Mouse (Mus musculus) CH12.LX (cell line): ENCODE data around the gene A230050P20Rik. TPM values are rescaled to one million over a fixed set of nuclear protein-coding genes. Genes with fewer than 3 reads are reported as not detected.

ENCODE experiments used
- DNase-seq: peaks from one replicate; pipeline ENCODE4 v3.0.0-alpha.2; 2013; ENCODE audit errors: extremely low read depth
- H3K27ac ChIP-seq: 2 replicates; pipeline ENCODE4 v1.5.1; 2012; ENCODE audit warnings: low read depth, mild to moderate bottlenecking, control low read depth, moderate library complexity; ENCODE audit not compliant: insufficient read depth
- H3K27me3 ChIP-seq: replicated peaks from 2 replicates; pipeline ENCODE3; 2012; ENCODE audit warnings: inconsistent platforms
- H3K36me3 ChIP-seq, 2 experiments: replicated peaks in 1 of 2; 2 replicates each; pipeline versions ENCODE3 to v1.6.1; 2012; ENCODE audit warnings: inconsistent platforms in 1 of 2, low read length in 1 of 2, mild to moderate bottlenecking in 1 of 2, mixed read lengths in 1 of 2, moderate library complexity in 1 of 2; ENCODE audit not compliant: control insufficient read depth in 1 of 2, insufficient read depth in 1 of 2
- H3K4me1 ChIP-seq, 2 experiments: 2 replicates each; pipeline ENCODE4 v1.6.1; 2012; ENCODE audit warnings: inconsistent platforms in 1 of 2, moderate library complexity in 1 of 2; ENCODE audit not compliant: insufficient read depth in 2 of 2, control insufficient read depth in 1 of 2
- H3K4me2 ChIP-seq: 2 replicates; pipeline ENCODE4 v1.6.1; 2012; ENCODE audit warnings: low read depth, mild to moderate bottlenecking, control low read depth; ENCODE audit not compliant: poor library complexity, insufficient read depth, severe bottlenecking
- H3K4me3 ChIP-seq, 3 experiments: fragments of 150-350 bp in 1 of 3; sonication (generic) in 1 of 3; replicated peaks in 1 of 3; 2 replicates each; pipeline versions ENCODE3 to v1.5.1; 2011 to 2012; ENCODE audit warnings: low read depth in 2 of 3, low read length in 2 of 3, mild to moderate bottlenecking in 2 of 3, moderate library complexity in 2 of 3, control low read depth in 1 of 3, improper control_type of control experiment in 1 of 3, inconsistent platforms in 1 of 3, mixed read lengths in 1 of 3; ENCODE audit not compliant: poor library complexity in 1 of 3
- H3K79me2 ChIP-seq: replicated peaks from 2 replicates; pipeline ENCODE4 v1.6.1; 2012; ENCODE audit warnings: mild to moderate bottlenecking, moderate library complexity; ENCODE audit not compliant: control insufficient read depth, poor library complexity, insufficient read depth, severe bottlenecking; ENCODE audit errors: extremely low read depth
- H3K9ac ChIP-seq: 2 replicates; pipeline ENCODE4 v1.6.1; 2012; ENCODE audit warnings: low read depth, mild to moderate bottlenecking, control low read depth, moderate library complexity; ENCODE audit not compliant: insufficient read depth
- H3K9me3 ChIP-seq: replicated peaks from 2 replicates; pipeline ENCODE3; 2012; ENCODE audit warnings: low read length, inconsistent platforms, mixed read lengths
- CHD2 ChIP-seq: IDR thresholded peaks from 2 replicates; pipeline ENCODE4 v1.6.1; 2011; ENCODE audit warnings: low read length, improper control_type of control experiment
- CTCF ChIP-seq, 2 experiments: IDR thresholded peaks in 1 of 2; conservative IDR thresholded peaks in 1 of 2; 2 replicates each; pipeline ENCODE4 v1.5.1; 2011 to 2012; ENCODE audit warnings: low read depth in 2 of 2, low read length in 2 of 2, improper control_type of control experiment in 1 of 2, inconsistent platforms in 1 of 2, mild to moderate bottlenecking in 1 of 2, moderate library complexity in 1 of 2
- EP300 ChIP-seq: IDR thresholded peaks from 2 replicates; pipeline ENCODE4 v1.6.1; 2011; ENCODE audit warnings: low read length, improper control_type of control experiment
- ETS1 ChIP-seq: conservative IDR thresholded peaks from 2 replicates; pipeline ENCODE4 v1.6.1; 2012; ENCODE audit warnings: low read depth, mild to moderate bottlenecking, inconsistent platforms, low read length, improper control_type of control experiment, moderate library complexity
- HCFC1 ChIP-seq: IDR thresholded peaks from 2 replicates; pipeline ENCODE4 v1.6.1; 2012; ENCODE audit warnings: low read depth, mild to moderate bottlenecking, inconsistent platforms, low read length, improper control_type of control experiment
- MAX ChIP-seq: IDR thresholded peaks from 2 replicates; pipeline ENCODE4 v1.6.1; 2011; ENCODE audit warnings: low read length, improper control_type of control experiment
- PAX5 ChIP-seq: IDR thresholded peaks from 2 replicates; pipeline ENCODE4 v1.6.1; 2012; ENCODE audit warnings: low read length, inconsistent platforms, mixed read lengths
- POLR2AphosphoS2 ChIP-seq: IDR thresholded peaks from 2 replicates; pipeline ENCODE4 v1.6.1; 2011; ENCODE audit warnings: low read depth, low read length, improper control_type of control experiment
- RAD21 ChIP-seq: IDR thresholded peaks from 2 replicates; pipeline ENCODE4 v1.6.1; 2011; ENCODE audit warnings: low read depth, mild to moderate bottlenecking, low read length, improper control_type of control experiment, moderate library complexity
- SMC3 ChIP-seq: IDR thresholded peaks from 2 replicates; pipeline ENCODE4 v1.6.1; 2011; ENCODE audit warnings: low read depth, low read length, improper control_type of control experiment
- TBP ChIP-seq: conservative IDR thresholded peaks from 2 replicates; pipeline ENCODE4 v1.6.1; 2011; ENCODE audit warnings: low read depth, low read length, improper control_type of control experiment
- TCF12 ChIP-seq: IDR thresholded peaks from 2 replicates; pipeline ENCODE4 v1.6.1; 2014; ENCODE audit warnings: low read depth, mild to moderate bottlenecking, inconsistent platforms, low read length, improper control_type of control experiment
- USF1 ChIP-seq: IDR thresholded peaks from 2 replicates; pipeline ENCODE4 v1.6.1; 2014; ENCODE audit warnings: low read depth, mild to moderate bottlenecking, inconsistent platforms, low read length, improper control_type of control experiment
- ZC3H11A ChIP-seq: IDR thresholded peaks from 2 replicates; pipeline ENCODE4 v1.6.1; 2012; ENCODE audit warnings: low read depth, mild to moderate bottlenecking, inconsistent platforms, low read length, improper control_type of control experiment
- ZKSCAN1 ChIP-seq: IDR thresholded peaks from 2 replicates; pipeline ENCODE4 v1.6.1; 2012; ENCODE audit warnings: low read depth, inconsistent platforms, low read length, improper control_type of control experiment, borderline replicate concordance
- ZMIZ1 ChIP-seq: IDR thresholded peaks from 2 replicates; pipeline ENCODE4 v1.6.1; 2012; ENCODE audit warnings: low read depth, mild to moderate bottlenecking, inconsistent platforms, low read length, improper control_type of control experiment
- dilution Hi-C: fragments of 300-500 bp; cut with MboI; formaldehyde crosslinking; loops from 2 replicates; pipeline ENCODE4 v1.14.3; 2020; ENCODE audit warnings: low sequenced_read_pairs; ENCODE audit not compliant: extremely low pct_unique_long_range_greater_than_20kb, extremely low pct_ligation_motif_present
- in situ Hi-C: fragments of 300-500 bp; cut with MboI; formaldehyde crosslinking; loops from 3 replicates; pipeline ENCODE4 v1.14.3; 2019; ENCODE audit warnings: low sequenced_read_pairs, low pct_ligation_motif_present, low pct_unique_long_range_greater_than_20kb, mixed read lengths
- polyA plus RNA-seq: library from polyadenylated mRNA; unstranded; fragments of >175 nt; gene quantifications from 2 replicates; pipeline ENCODE4 v1.2.1, GENCODE M21; 2012; ENCODE audit warnings: low read depth; ENCODE audit not compliant: insufficient read length
- total RNA-seq, 2 experiments: library from RNA; depleted of rRNA; stranded (reverse); fragments of 300-350 nt in 1 of 2; fragments of >200 nt in 1 of 2; gene quantifications; 2 replicates each; pipeline ENCODE4 v1.2.3; 2012 to 2014

Gene A230050P20Rik
- total and polyA plus RNA-seq, 3 experiments = 3.3 to 25.2 (median 11.0) TPM

DNA sequence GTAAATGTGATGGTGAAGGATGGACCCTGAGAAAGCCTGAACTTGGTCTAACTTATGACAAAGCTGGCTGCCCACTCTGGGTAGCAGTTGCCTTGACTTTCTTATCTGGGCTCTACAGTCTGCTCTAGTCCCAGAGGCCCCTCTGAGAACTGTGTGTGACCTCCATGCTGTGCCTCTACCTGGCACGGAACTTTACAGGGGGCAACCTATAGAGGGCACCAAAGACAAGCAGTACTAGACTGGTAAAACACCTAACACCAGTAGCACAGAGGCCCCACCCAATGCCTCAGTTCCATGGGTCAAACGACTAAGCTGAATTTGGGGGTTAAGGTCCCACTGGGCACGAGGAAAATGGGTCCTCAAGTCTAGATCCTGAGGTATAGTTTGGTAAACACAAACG lies 47.7 kb downstream of the A230050P20Rik start:
- no peaks in the 10 kb centered on the region for H3K4me1 ChIP-seq
- no peaks in the 10 kb centered on the region for H3K9me3 ChIP-seq
- no peaks in the 10 kb centered on the region for H3K27me3 ChIP-seq
- dilution Hi-C loops (no loop called here), in situ Hi-C loops (no loop called here)
- TF ChIP-seq CTCF (conservative IDR thresholded peaks at IDR 0.05 in 1 of 2, IDR thresholded peaks at IDR 0.05 in 1 of 2; ENCODE audit: low read depth in 2 of 2, low read length in 2 of 2) (peak in 1 of 2 experiments; percentile 68; a peak in 2 of 4 replicates), SMC3 (peak; percentile 39), ZKSCAN1 (no peak), RAD21 (peak; percentile 61)
- H3K4me2 ChIP-seq = no peak overlapping the region
- no peak overlapping the region for H3K4me3 ChIP-seq
- peaks cover 96 to 100% of the 10 kb centered on the region in 2 experiments for H3K36me3 ChIP-seq
- no peak overlapping the region for H3K27ac ChIP-seq
- no peak overlapping the region for H3K9ac ChIP-seq
- H3K79me2 ChIP-seq = no peaks in the 10 kb centered on the region
- DNase-seq = peak; percentile 51

DNA sequence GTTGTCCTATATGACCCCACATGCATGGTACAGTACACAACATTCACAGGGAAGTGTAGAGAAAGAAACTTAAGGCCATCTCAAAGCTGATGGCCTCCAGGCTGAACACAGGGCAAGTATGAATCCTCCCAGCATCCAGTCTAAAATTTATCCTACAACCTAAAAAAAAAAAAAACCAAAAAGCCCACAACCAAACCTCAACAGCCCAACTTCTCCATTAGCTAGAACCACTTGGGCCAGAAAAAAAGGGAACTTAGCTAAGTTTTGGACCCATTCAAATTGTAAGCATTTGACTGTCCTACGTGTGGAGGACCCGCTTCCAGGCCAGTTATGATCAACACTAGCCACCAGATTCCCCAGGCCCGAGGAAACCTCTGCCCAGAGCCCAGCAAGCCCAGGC lies 54.8 kb downstream of the A230050P20Rik start:
- H3K27me3 ChIP-seq = no peaks in the 10 kb centered on the region
- no peaks in the 10 kb centered on the region for H3K4me1 ChIP-seq

More for the DNA sequence above, 54.8 kb downstream of the A230050P20Rik start:
- Histone ChIP-seq H3K9ac (no peak overlapping the region), H3K9me3 (no peaks in the 10 kb centered on the region), H3K36me3 (peaks cover 90 to 99% of the 10 kb centered on the region in 2 experiments), H3K79me2 (no peaks in the 10 kb centered on the region), H3K27ac (no peak overlapping the region), H3K4me2 (no peak overlapping the region), H3K4me3 (no peak overlapping the region)
- no peak for TF ChIP-seq CHD2
- TF ChIP-seq ZC3H11A = no peak
- no peak for TF ChIP-seq TBP
- no peak for TF ChIP-seq EP300
- no peak for TF ChIP-seq PAX5
- TF ChIP-seq USF1 = no peak
- TF ChIP-seq POLR2AphosphoS2 = no peak
- TF ChIP-seq ETS1 = no peak
- TF ChIP-seq MAX = no peak
- no peak for TF ChIP-seq TCF12
- no peak for TF ChIP-seq ZMIZ1
- TF ChIP-seq HCFC1 = no peak
- no peak for TF ChIP-seq ZKSCAN1
- in situ Hi-C loops = no loop called here
- DNase-seq = no peak
- dilution Hi-C loops = no loop called here

Other genes with a start within 250 kb of the A230050P20Rik start
- 264 and 291 TPM in 2 replicates for gene Ubl5, start 225.8 kb upstream of the A230050P20Rik start, total RNA-seq (2012; rRNA removed)
- 134 and 155 TPM in 2 replicates for gene Ubl5, start 225.8 kb upstream of the A230050P20Rik start, total RNA-seq (2014; rRNA removed)
- gene Ubl5, start 225.8 kb upstream of the A230050P20Rik start, polyA plus RNA-seq = 264 and 328 TPM in 2 replicates
- 4.2 and 5.0 TPM in 2 replicates for gene Fbxl12, start 223.9 kb upstream of the A230050P20Rik start, total RNA-seq (2012; rRNA removed)
- 3.7 and 4.0 TPM in 2 replicates for gene Fbxl12, start 223.9 kb upstream of the A230050P20Rik start, total RNA-seq (2014; rRNA removed)
- 10.5 and 13.7 TPM in 2 replicates for gene Fbxl12, start 223.9 kb upstream of the A230050P20Rik start, polyA plus RNA-seq
- gene Pin1, start 216.5 kb upstream of the A230050P20Rik start, total RNA-seq (2012; rRNA removed) = 43.0 and 55.8 TPM in 2 replicates
- gene Pin1, start 216.5 kb upstream of the A230050P20Rik start, total RNA-seq (2014; rRNA removed) = 48.6 and 51.4 TPM in 2 replicates
- gene Pin1, start 216.5 kb upstream of the A230050P20Rik start, polyA plus RNA-seq = 37.0 and 38.3 TPM in 2 replicates
- 0.08 TPM in 1 of 2 replicates, not detected in the other for gene Olfm2, start 122.3 kb upstream of the A230050P20Rik start, total RNA-seq (2012; rRNA removed)
- gene Olfm2, start 122.3 kb upstream of the A230050P20Rik start, total RNA-seq (2014; rRNA removed) = not detected in 2 replicates
- 0.14 and 0.47 TPM in 2 replicates for gene Olfm2, start 122.3 kb upstream of the A230050P20Rik start, polyA plus RNA-seq
- 0.08 and 0.25 TPM in 2 replicates for gene Col5a3, start 53.6 kb upstream of the A230050P20Rik start, total RNA-seq (2012; rRNA removed)
- gene Col5a3, start 53.6 kb upstream of the A230050P20Rik start, total RNA-seq (2014; rRNA removed) = not detected in 2 replicates
- gene Col5a3, start 53.6 kb upstream of the A230050P20Rik start, polyA plus RNA-seq = 0.04 TPM in 1 of 2 replicates, not detected in the other
- not detected in 2 replicates for gene Rdh8, start 50.1 kb upstream of the A230050P20Rik start, total RNA-seq (2012; rRNA removed)
- gene Rdh8, start 50.1 kb upstream of the A230050P20Rik start, total RNA-seq (2014; rRNA removed) = not detected in 2 replicates
- gene Rdh8, start 50.1 kb upstream of the A230050P20Rik start, polyA plus RNA-seq = not detected in 2 replicates
- gene Angptl6, start 11.1 kb downstream of the A230050P20Rik start, total RNA-seq (2012; rRNA removed) = 3.4 and 11.8 TPM in 2 replicates
- 1.4 and 2.0 TPM in 2 replicates for gene Angptl6, start 11.1 kb downstream of the A230050P20Rik start, total RNA-seq (2014; rRNA removed)
- 0.57 and 1.1 TPM in 2 replicates for gene Angptl6, start 11.1 kb downstream of the A230050P20Rik start, polyA plus RNA-seq
- gene Ppan, start 19.5 kb downstream of the A230050P20Rik start, total RNA-seq (2012; rRNA removed) = 346 and 359 TPM in 2 replicates
- 242 and 272 TPM in 2 replicates for gene Ppan, start 19.5 kb downstream of the A230050P20Rik start, total RNA-seq (2014; rRNA removed)
- gene Ppan, start 19.5 kb downstream of the A230050P20Rik start, polyA plus RNA-seq = 359 and 389 TPM in 2 replicates
- 293 and 340 TPM in 2 replicates for gene Eif3g, start 30.0 kb downstream of the A230050P20Rik start, total RNA-seq (2012; rRNA removed)
- gene Eif3g, start 30.0 kb downstream of the A230050P20Rik start, total RNA-seq (2014; rRNA removed) = 205 and 211 TPM in 2 replicates
- 387 and 392 TPM in 2 replicates for gene Eif3g, start 30.0 kb downstream of the A230050P20Rik start, polyA plus RNA-seq
- 121 and 130 TPM in 2 replicates for gene Dnmt1, start 91.2 kb downstream of the A230050P20Rik start, total RNA-seq (2012; rRNA removed)
- 84.8 and 89.9 TPM in 2 replicates for gene Dnmt1, start 91.2 kb downstream of the A230050P20Rik start, total RNA-seq (2014; rRNA removed)
- 145 and 190 TPM in 2 replicates for gene Dnmt1, start 91.2 kb downstream of the A230050P20Rik start, polyA plus RNA-seq
- gene S1pr2, start 108.1 kb downstream of the A230050P20Rik start, total RNA-seq (2012; rRNA removed) = 1.6 and 2.0 TPM in 2 replicates
- 0.84 and 1.3 TPM in 2 replicates for gene S1pr2, start 108.1 kb downstream of the A230050P20Rik start, total RNA-seq (2014; rRNA removed)
- 1.4 and 3.2 TPM in 2 replicates for gene S1pr2, start 108.1 kb downstream of the A230050P20Rik start, polyA plus RNA-seq
- gene Mrpl4, start 134.1 kb downstream of the A230050P20Rik start, total RNA-seq (2012; rRNA removed) = 98.7 and 103 TPM in 2 replicates
- 42.1 and 43.9 TPM in 2 replicates for gene Mrpl4, start 134.1 kb downstream of the A230050P20Rik start, total RNA-seq (2014; rRNA removed)
- gene Mrpl4, start 134.1 kb downstream of the A230050P20Rik start, polyA plus RNA-seq = 83.6 and 94.8 TPM in 2 replicates
- gene Icam1, start 147.3 kb downstream of the A230050P20Rik start, total RNA-seq (2012; rRNA removed) = 128 and 202 TPM in 2 replicates
- gene Icam1, start 147.3 kb downstream of the A230050P20Rik start, total RNA-seq (2014; rRNA removed) = 101 and 102 TPM in 2 replicates
- gene Icam1, start 147.3 kb downstream of the A230050P20Rik start, polyA plus RNA-seq = 64.2 and 70.6 TPM in 2 replicates
- gene Icam4, start 160.7 kb downstream of the A230050P20Rik start, total RNA-seq (2012; rRNA removed) = 2.9 and 3.1 TPM in 2 replicates
- gene Icam4, start 160.7 kb downstream of the A230050P20Rik start, total RNA-seq (2014; rRNA removed) = 1.1 and 1.2 TPM in 2 replicates
- gene Icam4, start 160.7 kb downstream of the A230050P20Rik start, polyA plus RNA-seq = 0.72 and 0.96 TPM in 2 replicates
- gene Icam5, start 163.4 kb downstream of the A230050P20Rik start, total RNA-seq (2012; rRNA removed) = 4.9 TPM in 2 replicates
- 0.89 and 1.0 TPM in 2 replicates for gene Icam5, start 163.4 kb downstream of the A230050P20Rik start, total RNA-seq (2014; rRNA removed)
- 1.6 and 1.7 TPM in 2 replicates for gene Icam5, start 163.4 kb downstream of the A230050P20Rik start, polyA plus RNA-seq
- gene Zglp1, start 198.5 kb downstream of the A230050P20Rik start, total RNA-seq (2012; rRNA removed) = 1.1 TPM in 1 of 2 replicates, not detected in the other
- gene Zglp1, start 198.5 kb downstream of the A230050P20Rik start, total RNA-seq (2014; rRNA removed) = 1.3 TPM in 1 of 2 replicates, not detected in the other
- gene Zglp1, start 198.5 kb downstream of the A230050P20Rik start, polyA plus RNA-seq = 0.87 and 0.98 TPM in 2 replicates
- gene Gm49373, start 204.5 kb downstream of the A230050P20Rik start, total RNA-seq (2012; rRNA removed) = 0.85 and 1.8 TPM in 2 replicates
- 0.54 and 0.60 TPM in 2 replicates for gene Gm49373, start 204.5 kb downstream of the A230050P20Rik start, total RNA-seq (2014; rRNA removed)
- gene Gm49373, start 204.5 kb downstream of the A230050P20Rik start, polyA plus RNA-seq = 1.5 and 2.9 TPM in 2 replicates
- gene Fdx1l, start 205.0 kb downstream of the A230050P20Rik start, total RNA-seq (2012; rRNA removed) = 79.7 and 90.4 TPM in 2 replicates
- gene Fdx1l, start 205.0 kb downstream of the A230050P20Rik start, total RNA-seq (2014; rRNA removed) = 67.2 and 70.8 TPM in 2 replicates
- gene Fdx1l, start 205.0 kb downstream of the A230050P20Rik start, polyA plus RNA-seq = 105 and 112 TPM in 2 replicates
- 20.6 and 30.5 TPM in 2 replicates for gene Gm38431, start 223.4 kb downstream of the A230050P20Rik start, total RNA-seq (2012; rRNA removed)
- 0.26 and 1.1 TPM in 2 replicates for gene Gm38431, start 223.4 kb downstream of the A230050P20Rik start, total RNA-seq (2014; rRNA removed)
- gene Gm38431, start 223.4 kb downstream of the A230050P20Rik start, polyA plus RNA-seq = 7.1 and 9.8 TPM in 2 replicates
- 30.8 and 31.3 TPM in 2 replicates for gene Raver1, start 223.4 kb downstream of the A230050P20Rik start, total RNA-seq (2012; rRNA removed)
- 16.0 and 18.9 TPM in 2 replicates for gene Raver1, start 223.4 kb downstream of the A230050P20Rik start, total RNA-seq (2014; rRNA removed)
- 77.9 and 101 TPM in 2 replicates for gene Raver1, start 223.4 kb downstream of the A230050P20Rik start, polyA plus RNA-seq